Mouse (Mus musculus) liver, adult 2 months (tissue): Measurements from ENCODE around the gene Dysf. TPM values are rescaled to one million over a fixed set of nuclear protein-coding genes. Genes with fewer than 3 reads are reported as not detected.

Source experiments
- DNase-seq: peaks from one replicate; pipeline ENCODE4 v3.0.0-alpha.2; 2011; ENCODE audit warnings: low read depth, low spot score; ENCODE audit errors: extremely low read depth
- H3K27ac ChIP-seq: fragments of 200-500 bp; replicated peaks from 2 replicates; pipeline ENCODE4 v1.5.1; 2012; ENCODE audit warnings: low read depth, mild to moderate bottlenecking, control low read depth, inconsistent platforms, low read length; ENCODE audit not compliant: insufficient read depth
- H3K27me3 ChIP-seq: fragments of 200-500 bp; 2 replicates; pipeline ENCODE4 v1.6.1; 2012; ENCODE audit warnings: mild to moderate bottlenecking, moderate library complexity, low read length, inconsistent platforms; ENCODE audit not compliant: control insufficient read depth, insufficient read depth
- H3K36me3 ChIP-seq: fragments of 200-500 bp; 2 replicates; pipeline ENCODE4 v1.6.1; 2012; ENCODE audit warnings: low read length, inconsistent platforms; ENCODE audit not compliant: control insufficient read depth, insufficient read depth
- H3K4me1 ChIP-seq: fragments of 200-500 bp; 2 replicates; pipeline ENCODE4 v1.6.1; 2011; ENCODE audit warnings: low read length; ENCODE audit not compliant: control insufficient read depth, insufficient read depth
- H3K4me3 ChIP-seq: fragments of 200-500 bp; 2 replicates; pipeline ENCODE4 v1.5.1; 2011; ENCODE audit warnings: low read depth, mild to moderate bottlenecking, control low read depth, low read length, moderate library complexity; ENCODE audit not compliant: insufficient read depth
- H3K79me2 ChIP-seq: fragments of 200-500 bp; 2 replicates; pipeline ENCODE4 v1.6.1; 2012; ENCODE audit warnings: inconsistent platforms, mild to moderate bottlenecking, low read length, moderate library complexity; ENCODE audit not compliant: control insufficient read depth, insufficient read depth
- H3K9ac ChIP-seq: fragments of 200-500 bp; 2 replicates; pipeline ENCODE4 v1.6.1; 2012; ENCODE audit warnings: low read depth, mild to moderate bottlenecking, control low read depth, inconsistent platforms, low read length
- CTCF ChIP-seq: fragments of 200-500 bp; IDR thresholded peaks from 2 replicates; pipeline ENCODE4 v1.5.1; 2011; ENCODE audit warnings: low read depth, low read length, control low read depth
- POLR2A ChIP-seq: fragments of 200-500 bp; IDR thresholded peaks from 2 replicates; pipeline ENCODE4 v1.6.1; 2011; ENCODE audit warnings: low read length, control low read depth; ENCODE audit not compliant: insufficient read depth; ENCODE audit errors: extremely low read depth
- WGBS: fragments of 180-500 bp; shearing (Covaris S2); methylation state at CpG from one replicate; pipeline ENCODE4 v1.1.7; 2018; 5-methylcytosine and 5-hydroxymethylcytosine counted together
- polyA plus RNA-seq: library from polyadenylated mRNA; depleted of rRNA; stranded (reverse); fragments of >200 nt; gene quantifications from 2 replicates; pipeline ENCODE4 v1.2.3, GENCODE M21; 2012
- total RNA-seq: library from RNA; depleted of rRNA; stranded (reverse); fragments of >200 nt; gene quantifications from 2 replicates; pipeline ENCODE4 v1.2.3, GENCODE M21; 2014

Dysf gene
- total and polyA plus RNA-seq, 2 experiments: 2.4 to 3.3 TPM

GRCm38 (mm10) chr6:84055619-84056018 lies 47.2 kb downstream of the Dysf start:
- H3K27me3 ChIP-seq: no peaks in the 10 kb centered on the region
- H3K4me3 ChIP-seq: no peak overlapping the region
- no peaks in the 10 kb centered on the region for H3K36me3 ChIP-seq
- no peak overlapping the region for H3K27ac ChIP-seq
- TF ChIP-seq POLR2A (no peak), CTCF (no peak)
- H3K9ac ChIP-seq: no peak overlapping the region
- no peaks in the 10 kb centered on the region for H3K79me2 ChIP-seq
- DNase-seq: no peak
- no peaks in the 10 kb centered on the region for H3K4me1 ChIP-seq
- WGBS: 79% methylated on average over 1 of the region's 1 CpGs

DNA sequence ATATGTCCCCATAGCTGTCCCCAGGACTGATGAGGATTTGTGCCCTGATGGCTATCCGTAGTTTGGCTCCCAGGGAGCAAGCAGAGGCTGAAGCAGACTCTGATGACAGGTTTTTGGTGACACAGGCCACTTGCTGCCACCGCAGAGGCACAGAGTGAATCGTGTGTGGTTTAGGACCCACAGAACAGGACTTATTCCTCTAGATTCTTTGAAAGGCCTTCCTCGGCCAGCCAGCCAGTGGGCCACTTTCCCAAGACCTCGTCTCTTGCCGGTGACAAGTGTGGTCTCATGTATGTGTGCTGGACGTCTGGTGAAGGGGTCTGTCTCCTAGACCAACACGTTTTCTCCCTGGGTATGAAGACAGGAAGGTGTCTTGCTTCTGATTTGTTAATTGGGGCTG lies 48.8 kb downstream of the Dysf start:
- H3K27ac ChIP-seq: no peak overlapping the region
- TF ChIP-seq CTCF: no peak
- no peak for TF ChIP-seq POLR2A
- no peak overlapping the region for H3K4me3 ChIP-seq
- H3K4me1 ChIP-seq: no peaks in the 10 kb centered on the region
- no peaks in the 10 kb centered on the region for H3K79me2 ChIP-seq
- no peaks in the 10 kb centered on the region for H3K36me3 ChIP-seq
- DNase-seq: no peak
- WGBS: 85% methylated on average over 8 of the region's 8 CpGs
- H3K27me3 ChIP-seq: no peaks in the 10 kb centered on the region
- no peak overlapping the region for H3K9ac ChIP-seq

DNA sequence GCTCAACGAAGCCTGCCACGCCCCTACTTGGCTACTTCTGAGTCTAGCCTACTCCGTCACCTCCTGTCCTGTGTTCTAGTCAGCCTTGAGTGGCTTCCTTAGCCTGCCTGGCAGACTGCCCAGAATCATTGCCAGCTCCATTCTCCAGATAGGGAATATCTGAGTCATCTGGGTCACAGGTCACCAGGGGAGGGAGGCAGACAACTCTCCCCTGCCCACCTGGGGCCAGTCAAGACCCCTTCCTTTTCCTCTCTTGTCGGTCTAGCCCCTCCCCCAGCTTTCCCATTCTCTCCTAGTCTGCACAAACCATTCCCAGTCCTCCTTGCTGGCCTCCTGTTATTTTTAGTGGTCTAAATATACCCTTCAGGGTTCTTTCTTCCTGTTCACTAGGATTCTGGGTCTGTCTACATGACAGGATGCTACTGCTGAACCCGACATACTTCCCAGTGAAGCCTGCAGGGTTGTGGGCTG lies 50.3 kb downstream of the Dysf start:
- no peaks in the 10 kb centered on the region for H3K36me3 ChIP-seq
- H3K9ac ChIP-seq: no peak overlapping the region
- no peak overlapping the region for H3K4me3 ChIP-seq
- no peaks in the 10 kb centered on the region for H3K4me1 ChIP-seq
- H3K27me3 ChIP-seq: no peaks in the 10 kb centered on the region
- peak; percentile 34 for DNase-seq
- H3K79me2 ChIP-seq: no peaks in the 10 kb centered on the region
- no peak overlapping the region; the same call in 1 of the 2 replicates for H3K27ac ChIP-seq
- no peak for TF ChIP-seq CTCF
- TF ChIP-seq POLR2A: no peak
- 53% methylated on average over 5 of the region's 5 CpGs for WGBS

DNA sequence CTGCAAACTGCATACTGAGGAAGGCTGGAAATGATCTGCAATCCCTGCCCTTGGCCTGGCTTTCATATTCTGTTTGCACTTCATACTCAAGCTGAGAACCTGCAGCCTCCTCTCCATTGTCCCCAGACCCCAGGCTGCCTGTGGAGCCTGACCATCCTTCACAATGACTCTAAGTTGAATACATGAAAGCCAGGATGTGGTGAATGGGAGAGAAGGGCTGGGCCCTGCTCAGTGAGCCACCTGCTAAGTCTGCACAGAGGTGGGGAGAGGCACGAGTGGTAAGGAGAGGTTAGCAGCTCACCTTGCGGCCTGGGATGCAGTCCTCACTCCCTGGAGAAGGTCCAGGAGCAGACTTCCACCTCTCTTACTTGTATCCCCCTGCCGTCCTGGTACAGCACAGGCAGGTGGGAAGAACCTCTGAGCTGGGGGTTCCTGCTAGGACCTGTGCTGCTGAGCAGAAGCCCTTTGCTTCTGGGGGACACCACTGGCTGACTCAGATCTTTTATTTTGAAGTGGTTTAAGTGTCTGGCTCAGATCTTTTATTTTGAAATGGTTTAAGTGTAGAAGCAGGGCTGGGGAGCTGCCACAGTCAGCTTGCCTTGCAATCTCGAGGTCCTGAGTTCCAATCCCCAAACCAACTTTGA lies 51.5 kb downstream of the Dysf start:
- DNase-seq: no peak
- H3K27ac ChIP-seq: no peak overlapping the region

DNA sequence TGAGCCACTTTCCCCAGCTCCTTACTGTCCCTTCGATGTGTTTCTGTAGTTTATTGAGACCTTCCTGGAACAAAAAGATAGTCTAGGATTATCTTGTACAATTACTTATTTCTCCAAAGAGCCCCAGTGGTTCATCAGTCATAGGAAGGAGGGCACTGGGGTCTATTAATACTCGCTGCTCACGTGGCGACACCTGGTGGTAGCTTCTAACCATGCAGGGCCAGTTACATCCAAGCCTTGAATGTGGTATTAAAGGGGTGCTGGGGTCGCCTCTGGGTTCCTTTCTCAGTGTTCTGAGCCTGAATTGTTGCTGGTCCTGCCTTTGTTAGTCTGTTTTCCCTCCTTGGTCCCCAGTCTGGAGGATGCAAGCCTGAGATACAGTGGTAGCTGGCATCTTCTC lies 52.9 kb downstream of the Dysf start:
- peak; percentile 18 for DNase-seq
- no peaks in the 10 kb centered on the region for H3K4me1 ChIP-seq
- H3K9ac ChIP-seq: no peak overlapping the region
- TF ChIP-seq POLR2A (no peak), CTCF (peak; percentile 79)
- H3K27ac ChIP-seq: no peak overlapping the region
- 3% methylated on average over 5 of the region's 5 CpGs for WGBS
- no peaks in the 10 kb centered on the region for H3K27me3 ChIP-seq
- no peaks in the 10 kb centered on the region for H3K36me3 ChIP-seq
- H3K4me3 ChIP-seq: no peak overlapping the region
- H3K79me2 ChIP-seq: no peaks in the 10 kb centered on the region

More for the DNA sequence above, 51.5 kb downstream of the Dysf start:
- TF ChIP-seq POLR2A (no peak), CTCF (no peak)
- WGBS: 65% methylated on average over 4 of the region's 4 CpGs
- Histone ChIP-seq H3K79me2 (no peaks in the 10 kb centered on the region), H3K4me1 (no peaks in the 10 kb centered on the region), H3K27me3 (no peaks in the 10 kb centered on the region), H3K4me3 (no peak overlapping the region), H3K36me3 (no peaks in the 10 kb centered on the region), H3K9ac (no peak overlapping the region)

GRCm38 (mm10) chr6:84062541-84062940 lies 54.2 kb downstream of the Dysf start:
- H3K27me3 ChIP-seq: no peaks in the 10 kb centered on the region
- H3K79me2 ChIP-seq: no peaks in the 10 kb centered on the region
- no peak overlapping the region for H3K9ac ChIP-seq
- 67% methylated on average over 5 of the region's 5 CpGs for WGBS
- TF ChIP-seq POLR2A (no peak), CTCF (no peak)
- H3K4me1 ChIP-seq: no peaks in the 10 kb centered on the region
- H3K4me3 ChIP-seq: no peak overlapping the region
- H3K36me3 ChIP-seq: no peaks in the 10 kb centered on the region
- no peak overlapping the region for H3K27ac ChIP-seq
- no peak for DNase-seq
